In the genomic region with DNA sequence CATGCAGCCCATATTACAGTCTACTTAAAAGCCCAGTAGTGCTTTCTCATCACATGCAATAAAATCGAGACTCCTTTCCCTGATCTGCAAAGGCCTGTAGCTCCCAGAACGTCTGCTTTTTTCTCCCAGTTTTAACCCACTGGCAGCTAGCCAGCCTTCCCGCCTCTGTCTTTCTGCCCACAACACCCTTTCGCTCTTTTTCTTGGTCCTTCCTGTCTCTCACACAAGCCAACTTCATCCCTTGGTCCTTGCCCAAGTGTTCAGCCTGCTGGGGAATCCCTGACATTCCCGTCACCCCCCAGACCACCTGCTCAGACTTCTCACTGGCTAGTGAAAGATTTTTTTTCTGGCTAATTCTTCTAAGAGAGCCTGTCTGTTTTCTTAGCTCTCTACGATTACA, we compare ENCODE assay signal across 11 mouse cellular contexts. TPM values are rescaled to one million over a fixed set of nuclear protein-coding genes. Genes with fewer than 3 reads are reported as not detected.
A peak's percentile ranks its signal among the peaks of the same experiment; 100 is the strongest.
DNase-seq lines count a peak whose midpoint lies in the region; ATAC-seq and TF ChIP-seq lines count a peak whose summit lies in the region.
"Had no signal": no experiment of that assay in that cellular context is flagged by ENCODE, and none has a peak within 500 bp of the region (broad histone marks: within the 10 kb centered on the region; RNA-seq: fewer than 3 reads in every experiment).

No protein-coding gene starts in this region.

- 25% methylated on average over 6 of the region's 6 CpGs for WGBS in forebrain, embryonic 14.5 days
- WGBS in forebrain, embryonic 11.5 days, result 73% methylated on average over 6 of the region's 6 CpGs
- WGBS in midbrain, embryonic 16.5 days, result 49% methylated on average over 6 of the region's 6 CpGs

- TF ChIP-seq CTCF in layer of hippocampus, adult 2 months (conservative IDR thresholded peaks at IDR 0.05), result no peak

- H3K4me3 ChIP-seq in forebrain, embryonic 14.5 days (ENCODE audit: low read depth, low read length), result no peak overlapping the region
- no peak overlapping the region for H3K4me3 ChIP-seq in forebrain, embryonic 11.5 days (ENCODE audit: low read depth, low read length)
- no peak overlapping the region for H3K4me3 ChIP-seq in layer of hippocampus, adult 2 months
- no peak overlapping the region for H3K4me3 ChIP-seq in midbrain, embryonic 16.5 days (ENCODE audit: low read depth, low read length)

- ATAC-seq in forebrain, embryonic 14.5 days, result no peak
- ATAC-seq in forebrain, embryonic 11.5 days (replicated peaks; ENCODE audit: low FRiP score), result no peak
- no peak for ATAC-seq in midbrain, embryonic 16.5 days
- ATAC-seq in megakaryocyte-erythroid progenitor cell, adult 5-6 weeks (replicated peaks; ENCODE audit: low FRiP score, low TSS enrichment, poor library complexity, severe bottlenecking), result no peak

- H3K27ac ChIP-seq in forebrain, embryonic 14.5 days (ENCODE audit: low read depth, low read length), result peak overlapping the region; percentile 72
- no peak overlapping the region for H3K27ac ChIP-seq in forebrain, embryonic 11.5 days (ENCODE audit: low read depth, low read length)
- H3K27ac ChIP-seq in layer of hippocampus, adult 2 months, result peak overlapping the region; percentile 89
- H3K27ac ChIP-seq in midbrain, embryonic 16.5 days (ENCODE audit: low read length), result peak overlapping the region; percentile 40; the same call in 1 of the 2 replicates

- no peaks in the 10 kb centered on the region for H3K9me3 ChIP-seq in forebrain, embryonic 14.5 days (replicated peaks; ENCODE audit: control insufficient read depth, low read length)
- no peaks in the 10 kb centered on the region for H3K9me3 ChIP-seq in forebrain, embryonic 11.5 days (ENCODE audit: control insufficient read depth, low read length)
- H3K9me3 ChIP-seq in midbrain, embryonic 16.5 days (replicated peaks; ENCODE audit: control insufficient read depth, low read length, poor library complexity, severe bottlenecking), result no peaks in the 10 kb centered on the region

- peak overlapping the region; percentile 17; the same call in 1 of the 2 replicates for H3K9ac ChIP-seq in forebrain, embryonic 14.5 days (ENCODE audit: low read length)
- H3K9ac ChIP-seq in forebrain, embryonic 11.5 days (ENCODE audit: low read length), result no peak overlapping the region
- no peak overlapping the region for H3K9ac ChIP-seq in midbrain, embryonic 16.5 days (ENCODE audit: low read depth, low read length)

- H3K36me3 ChIP-seq in forebrain, embryonic 14.5 days (ENCODE audit: control insufficient read depth, insufficient read depth, low read length), result peaks cover 54% of the 10 kb centered on the region
- no peaks in the 10 kb centered on the region; the same call in 1 of the 2 replicates for H3K36me3 ChIP-seq in forebrain, embryonic 11.5 days (ENCODE audit: control insufficient read depth, insufficient read depth, low read length)
- peaks cover 23% of the 10 kb centered on the region for H3K36me3 ChIP-seq in midbrain, embryonic 16.5 days (ENCODE audit: control insufficient read depth, insufficient read depth, low read length)

- no peak for DNase-seq in forebrain, embryonic 14.5 days (ENCODE audit: low spot score)
- DNase-seq in forebrain, embryonic 11.5 days (ENCODE audit: low spot score), result no peak
- no peak for DNase-seq in layer of hippocampus, adult 2 months (ENCODE audit: low spot score in 2 of 2)
- DNase-seq in layer of hippocampus, adult 11-12 months (ENCODE audit: low spot score), result no peak
- DNase-seq in cerebellum, postnatal 25 days, result peak; percentile 63 to 77
- no peak for DNase-seq in lung, postnatal 14 days

- H3K27me3 ChIP-seq in forebrain, embryonic 14.5 days (replicated peaks; ENCODE audit: control insufficient read depth, insufficient read depth, low read length), result no peaks in the 10 kb centered on the region
- no peaks in the 10 kb centered on the region; the same call in 1 of the 2 replicates for H3K27me3 ChIP-seq in forebrain, embryonic 11.5 days (ENCODE audit: control insufficient read depth, insufficient read depth, low read length)
- no peaks in the 10 kb centered on the region for H3K27me3 ChIP-seq in midbrain, embryonic 16.5 days (ENCODE audit: control insufficient read depth, insufficient read depth, low read depth, low read length)

- H3K4me1 ChIP-seq in forebrain, embryonic 14.5 days (ENCODE audit: control insufficient read depth, insufficient read depth, low read length), result peaks cover 43% of the 10 kb centered on the region
- peaks cover 15% of the 10 kb centered on the region; the same call in 1 of the 2 replicates for H3K4me1 ChIP-seq in forebrain, embryonic 11.5 days (replicated peaks; ENCODE audit: control insufficient read depth, insufficient read depth, low read length)
- peaks cover 31% of the 10 kb centered on the region for H3K4me1 ChIP-seq in midbrain, embryonic 16.5 days (ENCODE audit: control insufficient read depth, insufficient read depth, low read length)

- no peak overlapping the region for H3K4me2 ChIP-seq in forebrain, embryonic 14.5 days (ENCODE audit: low read length)
- H3K4me2 ChIP-seq in forebrain, embryonic 11.5 days (ENCODE audit: low read depth, low read length, severe bottlenecking), result no peak overlapping the region
- H3K4me2 ChIP-seq in midbrain, embryonic 16.5 days (ENCODE audit: low read length), result no peak overlapping the region

RNA-seq across cellular contexts. Expression of gene Zfhx2, which starts 15.9 kb away (rescaled TPM):
- 8.5 and 12.0 TPM in 2 replicates for polyA plus RNA-seq in forebrain, embryonic 14.5 days (2014; fragmentation: Nextera tagmentation; extraction: Ambion mirVana)
- polyA plus RNA-seq in forebrain, embryonic 11.5 days (2014; fragmentation: Nextera tagmentation; extraction: Ambion mirVana), result 15.9 TPM in 2 replicates
- total RNA-seq in layer of hippocampus, adult 2 months (2021), result 10 to 100 TPM; 55.5 to 67.3 TPM
- polyA plus RNA-seq in midbrain, embryonic 16.5 days (2015; fragmentation: Nextera tagmentation; extraction: Ambion mirVana), result 25.9 and 34.6 TPM in 2 replicates
- total RNA-seq in megakaryocyte-erythroid progenitor cell, adult 5-6 weeks (2014; fragmentation: Nextera tagmentation), result 5.6 and 7.8 TPM in 2 replicates
- 0.19 and 1.4 TPM in 2 replicates for total RNA-seq in megakaryocyte-erythroid progenitor cell, adult 5-6 weeks (2017)

RNA-seq across cellular contexts. Expression of gene Thtpa, which starts 18.4 kb away (rescaled TPM):
- 44.4 and 47.2 TPM in 2 replicates for polyA plus RNA-seq in forebrain, embryonic 14.5 days (2014; fragmentation: Nextera tagmentation; extraction: Ambion mirVana)
- polyA plus RNA-seq in forebrain, embryonic 11.5 days (2014; fragmentation: Nextera tagmentation; extraction: Ambion mirVana), result 28.6 and 31.1 TPM in 2 replicates
- total RNA-seq in layer of hippocampus, adult 2 months (2021), result 10 to 100 TPM; 19.3 to 23.7 TPM
- polyA plus RNA-seq in midbrain, embryonic 16.5 days (2015; fragmentation: Nextera tagmentation; extraction: Ambion mirVana), result 37.0 and 38.6 TPM in 2 replicates
- total RNA-seq in megakaryocyte-erythroid progenitor cell, adult 5-6 weeks (2014; fragmentation: Nextera tagmentation), result 9.2 and 10.4 TPM in 2 replicates
- 5.1 and 6.4 TPM in 2 replicates for total RNA-seq in megakaryocyte-erythroid progenitor cell, adult 5-6 weeks (2017)

RNA-seq across cellular contexts. Expression of gene Ap1g2, which starts 30.2 kb away (rescaled TPM):
- polyA plus RNA-seq in forebrain, embryonic 14.5 days (2014; fragmentation: Nextera tagmentation; extraction: Ambion mirVana), result 8.1 and 9.2 TPM in 2 replicates
- 13.9 and 14.8 TPM in 2 replicates for polyA plus RNA-seq in forebrain, embryonic 11.5 days (2014; fragmentation: Nextera tagmentation; extraction: Ambion mirVana)
- 10 to 100 TPM; 15.4 to 19.3 TPM for total RNA-seq in layer of hippocampus, adult 2 months (2021)
- 9.0 and 9.2 TPM in 2 replicates for polyA plus RNA-seq in midbrain, embryonic 16.5 days (2015; fragmentation: Nextera tagmentation; extraction: Ambion mirVana)
- total RNA-seq in megakaryocyte-erythroid progenitor cell, adult 5-6 weeks (2014; fragmentation: Nextera tagmentation), result 66.7 and 109 TPM in 2 replicates
- 13.3 and 27.0 TPM in 2 replicates for total RNA-seq in megakaryocyte-erythroid progenitor cell, adult 5-6 weeks (2017)

RNA-seq across cellular contexts. Expression of gene Jph4, which starts 40.5 kb away (rescaled TPM):
- 24.1 and 28.9 TPM in 2 replicates for polyA plus RNA-seq in forebrain, embryonic 14.5 days (2014; fragmentation: Nextera tagmentation; extraction: Ambion mirVana)
- polyA plus RNA-seq in forebrain, embryonic 11.5 days (2014; fragmentation: Nextera tagmentation; extraction: Ambion mirVana), result 2.9 and 3.7 TPM in 2 replicates
- 100 to 1,000 TPM; 453 to 476 TPM for total RNA-seq in layer of hippocampus, adult 2 months (2021)
- 37.3 and 40.3 TPM in 2 replicates for polyA plus RNA-seq in midbrain, embryonic 16.5 days (2015; fragmentation: Nextera tagmentation; extraction: Ambion mirVana)
- total RNA-seq in megakaryocyte-erythroid progenitor cell, adult 5-6 weeks (2014; fragmentation: Nextera tagmentation), result not detected in 2 replicates
- 0.05 TPM in 1 of 2 replicates, not detected in the other for total RNA-seq in megakaryocyte-erythroid progenitor cell, adult 5-6 weeks (2017)
- total RNA-seq: common myeloid progenitor, adult 5-6 weeks; granulocyte monocyte progenitor cell, adult 5-6 weeks had no signal
- polyA plus RNA-seq: C2C12 had no signal

Comparison
In these comparisons a context has a peak if more than half of its experiments do, and no peak if none do; other contexts are left out.
1. DNase-seq: peak in cerebellum, postnatal 25 days (2 of 2); none in forebrain, embryonic 14.5 days (single experiment), forebrain, embryonic 11.5 days (single experiment), layer of hippocampus, adult 2 months (0 of 2), layer of hippocampus, adult 11-12 months (single experiment) and lung, postnatal 14 days (single experiment).